Mouse (Mus musculus) stomach, embryonic 14.5 days (tissue): ENCODE results near the gene Poc5. TPM values are rescaled to one million over a fixed set of nuclear protein-coding genes. Genes with fewer than 3 reads are reported as not detected.

ENCODE experiments used
- ATAC-seq: fragments of 200-750 bp; cut with Nextera tagmentation; 2 replicates; pipeline ENCODE4 v1.8.0; 2017; ENCODE audit warnings: low read depth, moderate TSS enrichment; ENCODE audit not compliant: insufficient number of reproducible peaks, insufficient read depth, low FRiP score
- H3K27ac ChIP-seq: fragments of 300-500 bp; sonication (generic); 2 replicates; pipeline ENCODE4 v1.5.1; 2014; ENCODE audit warnings: mild to moderate bottlenecking, low read length, moderate library complexity, mixed read lengths
- H3K27me3 ChIP-seq: fragments of 300-500 bp; sonication (generic); 2 replicates; pipeline ENCODE4 v1.6.1; 2014; ENCODE audit warnings: low read length, control low read depth, mixed read lengths; ENCODE audit not compliant: control insufficient read depth, insufficient read depth
- H3K36me3 ChIP-seq: fragments of 300-500 bp; sonication (generic); 2 replicates; pipeline ENCODE4 v1.6.1; 2014; ENCODE audit warnings: mild to moderate bottlenecking, control low read depth, low read length, moderate library complexity, mixed read lengths; ENCODE audit not compliant: control insufficient read depth, insufficient read depth
- H3K4me1 ChIP-seq: fragments of 300-500 bp; sonication (generic); 2 replicates; pipeline ENCODE4 v1.6.1; 2014; ENCODE audit warnings: low read length, control low read depth, mixed read lengths; ENCODE audit not compliant: control insufficient read depth, insufficient read depth
- H3K4me2 ChIP-seq: fragments of 300-500 bp; sonication (generic); replicated peaks from 2 replicates; pipeline ENCODE4 v1.6.1; 2014; ENCODE audit warnings: low read depth, low read length, control low read depth
- H3K4me3 ChIP-seq: fragments of 300-500 bp; sonication (generic); 2 replicates; pipeline ENCODE4 v1.5.1; 2014; ENCODE audit warnings: low read depth, low read length, control low read depth
- H3K9ac ChIP-seq: fragments of 300-500 bp; sonication (generic); replicated peaks from 2 replicates; pipeline ENCODE4 v1.6.1; 2014; ENCODE audit warnings: low read depth, mild to moderate bottlenecking, control low read depth, low read length, moderate library complexity, mixed read lengths
- H3K9me3 ChIP-seq: fragments of 300-500 bp; sonication (generic); 2 replicates; pipeline ENCODE4 v1.6.1; 2016; ENCODE audit warnings: low read depth, low read length, control low read depth; ENCODE audit not compliant: control insufficient read depth
- WGBS: fragments of 180-500 bp; shearing (Covaris S2); extraction: QIAGEN DNeasy Blood & Tissue Kit; methylation state at CpG from one replicate; pipeline ENCODE4 v1.1.7; 2014; 5-methylcytosine and 5-hydroxymethylcytosine counted together
- polyA plus RNA-seq: library from polyadenylated mRNA; unstranded; fragments of >200 nt; fragmentation: Nextera tagmentation; extraction: Ambion mirVana; gene quantifications from 2 replicates; pipeline ENCODE4 v1.2.1, GENCODE M21; 2014

Gene Poc5
- polyA plus RNA-seq, 1 experiment from 2014 or later: 14.5 TPM

GRCm38 (mm10) chr13:96452621-96453020 lies 64.5 kb downstream of the Poc5 start:
- no peak for ATAC-seq
- 95% methylated on average over 3 of the region's 3 CpGs for WGBS

GRCm38 (mm10) chr13:96454288-96454687 lies 66.2 kb downstream of the Poc5 start:
- peak; percentile 30; the same call in 1 of the 2 replicates for ATAC-seq
- Histone ChIP-seq H3K4me1 (0 out of 2 replicates have a peak, but pooled peaks cover 3% of the 10 kb centered on the region), H3K27ac (no peak overlapping the region), H3K36me3 (no peaks in the 10 kb centered on the region), H3K9me3 (no peaks in the 10 kb centered on the region), H3K4me3 (no peak overlapping the region), H3K9ac (no peak overlapping the region), H3K27me3 (no peaks in the 10 kb centered on the region), H3K4me2 (no peak overlapping the region)
- WGBS: 70% methylated on average over 3 of the region's 3 CpGs

More at GRCm38 (mm10) chr13:96452621-96453020, 64.5 kb downstream of the Poc5 start:
- no peaks in the 10 kb centered on the region for H3K9me3 ChIP-seq
- no peaks in the 10 kb centered on the region for H3K36me3 ChIP-seq
- no peak overlapping the region for H3K9ac ChIP-seq
- H3K4me3 ChIP-seq: no peak overlapping the region
- 0 out of 2 replicates have a peak, but pooled peaks cover 3% of the 10 kb centered on the region for H3K4me1 ChIP-seq
- H3K4me2 ChIP-seq: no peak overlapping the region
- no peak overlapping the region; the same call in 1 of the 2 replicates for H3K27ac ChIP-seq
- no peaks in the 10 kb centered on the region for H3K27me3 ChIP-seq

GRCm38 (mm10) chr13:96457566-96457965 lies 69.5 kb downstream of the Poc5 start:
- Histone ChIP-seq H3K27me3 (no peaks in the 10 kb centered on the region), H3K27ac (no peak overlapping the region), H3K4me1 (0 out of 2 replicates have a peak, but pooled peaks cover 1% of the 10 kb centered on the region), H3K4me3 (no peak overlapping the region), H3K4me2 (no peak overlapping the region), H3K36me3 (no peaks in the 10 kb centered on the region), H3K9ac (no peak overlapping the region), H3K9me3 (no peaks in the 10 kb centered on the region)
- WGBS: 85% methylated on average over 5 of the region's 5 CpGs
- ATAC-seq: no peak

- ATAC-seq: no peak
- H3K27ac ChIP-seq: no peak overlapping the region
These were observed 69.9 kb downstream of the Poc5 start for GRCm38 (mm10) chr13:96458018-96458417.

GRCm38 (mm10) chr13:96458606-96459005 lies 70.5 kb downstream of the Poc5 start:
- Histone ChIP-seq H3K27ac (no peak overlapping the region), H3K9ac (no peak overlapping the region), H3K36me3 (no peaks in the 10 kb centered on the region), H3K27me3 (no peaks in the 10 kb centered on the region), H3K9me3 (no peaks in the 10 kb centered on the region), H3K4me3 (no peak overlapping the region), H3K4me1 (0 out of 2 replicates have a peak, but pooled peaks cover 3% of the 10 kb centered on the region), H3K4me2 (no peak overlapping the region)
- 74% methylated on average over 4 of the region's 4 CpGs for WGBS
- no peak for ATAC-seq

More at GRCm38 (mm10) chr13:96458018-96458417, 69.9 kb downstream of the Poc5 start:
- Histone ChIP-seq H3K4me1 (0 out of 2 replicates have a peak, but pooled peaks cover 3% of the 10 kb centered on the region), H3K36me3 (no peaks in the 10 kb centered on the region), H3K9ac (no peak overlapping the region), H3K4me2 (no peak overlapping the region), H3K4me3 (no peak overlapping the region), H3K27me3 (no peaks in the 10 kb centered on the region), H3K9me3 (no peaks in the 10 kb centered on the region)
- WGBS: 72% methylated on average over 5 of the region's 5 CpGs

- no peak for ATAC-seq
- H3K27ac ChIP-seq: no peak overlapping the region
- no peaks in the 10 kb centered on the region for H3K9me3 ChIP-seq
- no peaks in the 10 kb centered on the region for H3K27me3 ChIP-seq
- 0 out of 2 replicates have a peak, but pooled peaks cover 3% of the 10 kb centered on the region for H3K4me1 ChIP-seq
- no peak overlapping the region for H3K4me3 ChIP-seq
- H3K4me2 ChIP-seq: no peak overlapping the region
- no peak overlapping the region for H3K9ac ChIP-seq
- no peaks in the 10 kb centered on the region for H3K36me3 ChIP-seq
- WGBS: 45% methylated on average over 1 of the region's 1 CpGs
These were observed 74.5 kb downstream of the Poc5 start for GRCm38 (mm10) chr13:96462644-96463043.

GRCm38 (mm10) chr13:96465315-96465714 lies 77.2 kb downstream of the Poc5 start:
- 52% methylated on average over 5 of the region's 5 CpGs for WGBS
- H3K4me3 ChIP-seq: no peak overlapping the region
- no peak overlapping the region for H3K9ac ChIP-seq
- H3K9me3 ChIP-seq: no peaks in the 10 kb centered on the region
- no peak overlapping the region for H3K4me2 ChIP-seq
- H3K4me1 ChIP-seq: 0 out of 2 replicates have a peak, but pooled peaks cover 3% of the 10 kb centered on the region
- H3K36me3 ChIP-seq: no peaks in the 10 kb centered on the region
- no peak overlapping the region for H3K27ac ChIP-seq
- no peak for ATAC-seq
- no peaks in the 10 kb centered on the region for H3K27me3 ChIP-seq
